Mouse (Mus musculus): ENCODE results near the gene Ager. TPM values are rescaled to one million over a fixed set of nuclear protein-coding genes. Genes with fewer than 3 reads are reported as not detected.

The Ager gene
- polyA plus RNA-seq, 1 experiment from 2014 or later: 2.4 TPM

- no peaks in the 10 kb centered on the region for H3K4me1 ChIP-seq (replicated peaks; ENCODE audit: control insufficient read depth, insufficient read depth, low read length)
- no peaks in the 10 kb centered on the region for H3K27me3 ChIP-seq (ENCODE audit: control insufficient read depth, insufficient read depth, low read length)
- no peaks in the 10 kb centered on the region for H3K9me3 ChIP-seq (ENCODE audit: control insufficient read depth, low read length)
- H3K27ac ChIP-seq (ENCODE audit: low read depth, low read length): no peak overlapping the region
- no peak for ATAC-seq (replicated peaks; ENCODE audit: low FRiP score)
- H3K9ac ChIP-seq (ENCODE audit: low read length): no peak overlapping the region
- H3K4me2 ChIP-seq (ENCODE audit: low read depth, low read length, severe bottlenecking): no peak overlapping the region
- DNase-seq (ENCODE audit: low spot score): no peak
- H3K4me3 ChIP-seq (ENCODE audit: low read depth, low read length): no peak overlapping the region
- 11% methylated on average over 15 of the region's 15 CpGs for WGBS
- no peaks in the 10 kb centered on the region for H3K36me3 ChIP-seq (ENCODE audit: control insufficient read depth, insufficient read depth, low read length)
Observed at GRCm38 (mm10) chr17:34572361-34572760, 25.3 kb upstream of the Ager start.

DNA sequence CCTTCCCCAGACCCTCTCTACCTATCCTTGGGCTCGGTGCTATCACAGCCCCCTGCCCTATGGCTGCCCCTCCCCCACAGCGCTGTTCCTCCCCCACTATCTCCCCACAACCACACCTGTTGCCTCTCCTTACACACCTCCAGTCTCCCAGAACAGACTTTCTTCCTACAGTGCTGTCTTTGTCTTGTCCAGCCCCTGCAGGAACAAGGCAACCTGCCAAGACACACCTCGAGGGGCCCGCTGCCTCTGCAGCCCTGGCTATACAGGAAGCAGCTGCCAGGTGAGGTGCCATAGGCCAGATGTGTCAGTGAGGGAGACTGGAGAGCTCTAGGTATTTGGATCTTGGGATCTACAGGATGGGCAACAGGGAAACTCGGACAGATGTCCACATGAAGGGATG lies 21.1 kb upstream of the Ager start:
- WGBS: 82% methylated on average over 5 of the region's 5 CpGs
- ATAC-seq (replicated peaks; ENCODE audit: low FRiP score) (no peak), DNase-seq (ENCODE audit: low spot score) (no peak)
- Histone ChIP-seq H3K4me1 (replicated peaks; ENCODE audit: control insufficient read depth, insufficient read depth, low read length) (no peaks in the 10 kb centered on the region), H3K9me3 (ENCODE audit: control insufficient read depth, low read length) (no peaks in the 10 kb centered on the region), H3K27ac (ENCODE audit: low read depth, low read length) (no peak overlapping the region), H3K27me3 (ENCODE audit: control insufficient read depth, insufficient read depth, low read length) (no peaks in the 10 kb centered on the region), H3K4me2 (ENCODE audit: low read depth, low read length, severe bottlenecking) (no peak overlapping the region), H3K36me3 (ENCODE audit: control insufficient read depth, insufficient read depth, low read length) (no peaks in the 10 kb centered on the region), H3K4me3 (ENCODE audit: low read depth, low read length) (no peak overlapping the region), H3K9ac (ENCODE audit: low read length) (no peak overlapping the region)

- DNase-seq (ENCODE audit: low spot score) (no peak), ATAC-seq (replicated peaks; ENCODE audit: low FRiP score) (no peak)
- H3K4me3 ChIP-seq (ENCODE audit: low read depth, low read length): no peak overlapping the region
- no peaks in the 10 kb centered on the region for H3K4me1 ChIP-seq (replicated peaks; ENCODE audit: control insufficient read depth, insufficient read depth, low read length)
- no peak overlapping the region for H3K4me2 ChIP-seq (ENCODE audit: low read depth, low read length, severe bottlenecking)
- no peak overlapping the region for H3K9ac ChIP-seq (ENCODE audit: low read length)
- WGBS: 89% methylated on average over 3 of the region's 3 CpGs
- H3K27me3 ChIP-seq (ENCODE audit: control insufficient read depth, insufficient read depth, low read length): no peaks in the 10 kb centered on the region
- no peaks in the 10 kb centered on the region for H3K9me3 ChIP-seq (ENCODE audit: control insufficient read depth, low read length)
- no peaks in the 10 kb centered on the region for H3K36me3 ChIP-seq (ENCODE audit: control insufficient read depth, insufficient read depth, low read length)
- no peak overlapping the region for H3K27ac ChIP-seq (ENCODE audit: low read depth, low read length)
Observed at GRCm38 (mm10) chr17:34578070-34578469, 19.6 kb upstream of the Ager start.

GRCm38 (mm10) chr17:34582528-34582927 lies 15.1 kb upstream of the Ager start:
- no peak for ATAC-seq (replicated peaks; ENCODE audit: low FRiP score)
- Histone ChIP-seq H3K4me2 (ENCODE audit: low read depth, low read length, severe bottlenecking) (no peak overlapping the region), H3K36me3 (ENCODE audit: control insufficient read depth, insufficient read depth, low read length) (no peaks in the 10 kb centered on the region), H3K27me3 (ENCODE audit: control insufficient read depth, insufficient read depth, low read length) (no peaks in the 10 kb centered on the region), H3K4me1 (replicated peaks; ENCODE audit: control insufficient read depth, insufficient read depth, low read length) (peaks cover 7% of the 10 kb centered on the region; the same call in 1 of the 2 replicates), H3K4me3 (ENCODE audit: low read depth, low read length) (no peak overlapping the region), H3K27ac (ENCODE audit: low read depth, low read length) (no peak overlapping the region), H3K9ac (ENCODE audit: low read length) (no peak overlapping the region), H3K9me3 (ENCODE audit: control insufficient read depth, low read length) (no peaks in the 10 kb centered on the region)
- no peak for DNase-seq (ENCODE audit: low spot score)
- 87% methylated on average over 12 of the region's 12 CpGs for WGBS

GRCm38 (mm10) chr17:34583397-34583796 lies 14.3 kb upstream of the Ager start:
- H3K27me3 ChIP-seq (ENCODE audit: control insufficient read depth, insufficient read depth, low read length): no peaks in the 10 kb centered on the region
- no peak for ATAC-seq (replicated peaks; ENCODE audit: low FRiP score)
- H3K4me2 ChIP-seq (ENCODE audit: low read depth, low read length, severe bottlenecking): no peak overlapping the region
- no peak for DNase-seq (ENCODE audit: low spot score)
- no peak overlapping the region for H3K4me3 ChIP-seq (ENCODE audit: low read depth, low read length)
- H3K9ac ChIP-seq (ENCODE audit: low read length): no peak overlapping the region
- no peaks in the 10 kb centered on the region for H3K36me3 ChIP-seq (ENCODE audit: control insufficient read depth, insufficient read depth, low read length)
- H3K9me3 ChIP-seq (ENCODE audit: control insufficient read depth, low read length): no peaks in the 10 kb centered on the region
- 58% methylated on average over 7 of the region's 7 CpGs for WGBS
- no peak overlapping the region for H3K27ac ChIP-seq (ENCODE audit: low read depth, low read length)
- H3K4me1 ChIP-seq (replicated peaks; ENCODE audit: control insufficient read depth, insufficient read depth, low read length): peaks cover 10% of the 10 kb centered on the region

- H3K27me3 ChIP-seq (ENCODE audit: control insufficient read depth, insufficient read depth, low read length): no peaks in the 10 kb centered on the region
- no peak overlapping the region for H3K9ac ChIP-seq (ENCODE audit: low read length)
- 77% methylated on average over 8 of the region's 8 CpGs for WGBS
- ATAC-seq (replicated peaks; ENCODE audit: low FRiP score) (no peak), DNase-seq (ENCODE audit: low spot score) (no peak)
- no peaks in the 10 kb centered on the region for H3K9me3 ChIP-seq (ENCODE audit: control insufficient read depth, low read length)
- no peak overlapping the region for H3K4me3 ChIP-seq (ENCODE audit: low read depth, low read length)
- H3K27ac ChIP-seq (ENCODE audit: low read depth, low read length): no peak overlapping the region
- no peaks in the 10 kb centered on the region for H3K36me3 ChIP-seq (ENCODE audit: control insufficient read depth, insufficient read depth, low read length)
- no peak overlapping the region for H3K4me2 ChIP-seq (ENCODE audit: low read depth, low read length, severe bottlenecking)
- peaks cover 13% of the 10 kb centered on the region for H3K4me1 ChIP-seq (replicated peaks; ENCODE audit: control insufficient read depth, insufficient read depth, low read length)
Observed at GRCm38 (mm10) chr17:34583819-34584218, 13.8 kb upstream of the Ager start.

DNA sequence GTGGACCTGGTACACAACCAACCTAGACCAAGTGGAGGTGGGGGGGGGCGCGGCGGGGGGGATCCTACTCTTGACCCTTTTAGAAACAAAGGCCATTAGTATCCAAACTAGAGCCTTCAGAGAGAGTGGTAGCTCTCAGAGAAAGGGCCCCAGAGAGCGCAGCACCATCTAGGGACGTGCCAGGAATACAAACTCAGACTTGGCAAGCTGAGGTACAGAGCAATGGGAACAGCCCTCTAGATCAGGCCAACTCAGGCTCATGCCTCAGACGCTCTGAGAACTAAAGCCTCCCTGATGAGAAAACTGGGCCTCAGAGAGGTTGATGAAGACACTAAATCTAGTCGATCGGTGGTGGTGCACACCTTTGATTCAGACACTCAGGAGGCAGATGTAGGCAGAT lies 12.5 kb upstream of the Ager start:
- peaks cover 21% of the 10 kb centered on the region for H3K4me1 ChIP-seq (replicated peaks; ENCODE audit: control insufficient read depth, insufficient read depth, low read length)

GRCm38 (mm10) chr17:34585877-34586771 lies 11.5 kb upstream of the Ager start:
- 18% methylated on average over 32 of the region's 32 CpGs for WGBS
- Histone ChIP-seq H3K9ac (ENCODE audit: low read length) (peak overlapping the region; percentile 80), H3K4me3 (ENCODE audit: low read depth, low read length) (peak overlapping the region; percentile 64), H3K27me3 (ENCODE audit: control insufficient read depth, insufficient read depth, low read length) (no peaks in the 10 kb centered on the region), H3K36me3 (ENCODE audit: control insufficient read depth, insufficient read depth, low read length) (no peaks in the 10 kb centered on the region), H3K4me2 (ENCODE audit: low read depth, low read length, severe bottlenecking) (peak overlapping the region; percentile 87), H3K4me1 (replicated peaks; ENCODE audit: control insufficient read depth, insufficient read depth, low read length) (peaks cover 31% of the 10 kb centered on the region), H3K9me3 (ENCODE audit: control insufficient read depth, low read length) (no peaks in the 10 kb centered on the region), H3K27ac (ENCODE audit: low read depth, low read length) (peak overlapping the region; percentile 99)
- ATAC-seq (replicated peaks; ENCODE audit: low FRiP score): peak; percentile 5; the same call in 1 of the 2 replicates
- DNase-seq (ENCODE audit: low spot score): no peak

More for the DNA sequence above, 12.5 kb upstream of the Ager start:
- H3K4me3 ChIP-seq (ENCODE audit: low read depth, low read length): no peak overlapping the region
- no peak overlapping the region for H3K9ac ChIP-seq (ENCODE audit: low read length)
- no peaks in the 10 kb centered on the region for H3K27me3 ChIP-seq (ENCODE audit: control insufficient read depth, insufficient read depth, low read length)
- no peak overlapping the region for H3K4me2 ChIP-seq (ENCODE audit: low read depth, low read length, severe bottlenecking)
- 89% methylated on average over 8 of the region's 8 CpGs for WGBS
- H3K27ac ChIP-seq (ENCODE audit: low read depth, low read length): no peak overlapping the region
- DNase-seq (ENCODE audit: low spot score) (no peak), ATAC-seq (replicated peaks; ENCODE audit: low FRiP score) (no peak)
- no peaks in the 10 kb centered on the region for H3K36me3 ChIP-seq (ENCODE audit: control insufficient read depth, insufficient read depth, low read length)
- H3K9me3 ChIP-seq (ENCODE audit: control insufficient read depth, low read length): no peaks in the 10 kb centered on the region
